Mouse (Mus musculus): ENCODE measurements at regions not wholly inside any gene's neighbourhood (a gene's known extent, or its start where the extent isn't known, plus 50 kb on each side); places are given as distances from the start of the nearest gene placed in this dataset.

- peak; percentile 7 to 12 for DNase-seq (ENCODE audit: low spot score in 2 of 2)
These were observed 60.2 kb upstream of the Btbd35f28 start for GRCm38 (mm10) chrX:4136135-4136534.
